Mouse (Mus musculus) heart, postnatal 4 days (tissue): ENCODE measurements at regions not wholly inside any gene's neighbourhood (a gene's known extent, or its start where the extent isn't known, plus 50 kb on each side); places are given as distances from the start of the nearest gene placed in this dataset.
A peak's percentile ranks its signal among the peaks of the same experiment; 100 is the strongest.

Source experiments
- DNase-seq: peaks from one replicate; pipeline ENCODE4 v3.0.0; 2021

- DNase-seq, result no peak
Measured at GRCm38 (mm10) chr9:99800076-99800475, 75.9 kb downstream of the Sox14 start.

GRCm38 (mm10) chr9:99799387-99800021, 76.5 kb downstream of the Sox14 start:
- DNase-seq, result peak; percentile 4

DNA sequence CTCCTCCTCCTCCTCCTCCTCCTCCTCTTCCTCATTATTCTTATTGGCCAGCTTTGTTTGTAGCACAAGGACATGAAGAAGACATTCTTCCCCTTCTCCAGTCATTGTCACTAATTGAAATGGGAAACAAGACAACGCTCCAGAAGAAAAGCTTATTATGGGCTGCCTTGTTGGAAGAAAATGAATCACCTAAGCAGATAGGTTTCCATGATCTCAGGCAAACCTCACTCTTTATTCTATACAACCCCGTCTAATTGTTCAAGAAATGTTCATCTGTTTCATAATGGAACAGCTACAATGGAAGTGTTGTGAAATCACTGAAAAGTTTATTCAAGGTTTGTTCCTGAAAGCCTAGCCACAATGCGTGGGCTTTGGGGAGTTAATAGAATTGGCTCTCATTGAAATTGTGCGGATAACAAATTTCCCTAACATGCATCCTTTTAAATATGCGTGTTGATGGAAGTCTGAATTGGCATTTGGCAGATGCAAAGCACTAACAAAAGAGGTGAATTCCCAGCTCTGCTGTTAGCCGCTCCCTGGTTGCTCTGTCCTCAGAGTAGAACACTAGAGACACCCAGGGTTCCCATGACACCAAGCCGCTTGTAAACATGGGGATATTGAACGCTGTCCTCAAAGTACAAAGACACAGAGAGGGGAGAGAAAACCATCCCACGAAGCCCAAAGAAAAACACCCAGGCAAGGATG, 78.8 kb downstream of the Sox14 start:
- no peak for DNase-seq

DNA sequence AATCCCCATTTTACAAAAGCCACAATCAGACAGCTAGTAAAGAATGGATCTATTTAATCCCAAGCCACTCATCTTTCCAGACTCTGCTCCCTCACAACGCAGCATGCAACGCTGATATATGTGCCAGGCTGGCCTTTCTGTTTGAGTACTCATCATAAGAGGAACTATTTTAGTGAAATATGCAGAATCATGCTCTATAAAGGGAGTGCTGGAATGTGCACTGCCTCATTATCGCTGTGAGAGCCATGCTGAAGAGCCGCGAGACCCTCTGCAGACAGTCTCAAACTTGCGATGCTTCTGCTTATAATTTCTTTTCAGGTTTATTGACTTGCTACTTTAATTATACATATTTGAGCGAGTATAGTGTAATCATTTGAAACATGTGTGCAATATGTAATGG, 75.6 kb upstream of the Cldn18 start:
- no peak for DNase-seq

GRCm38 (mm10) chr9:99786864-99787263, 69.8 kb upstream of the Cldn18 start:
- DNase-seq, result no peak

DNA sequence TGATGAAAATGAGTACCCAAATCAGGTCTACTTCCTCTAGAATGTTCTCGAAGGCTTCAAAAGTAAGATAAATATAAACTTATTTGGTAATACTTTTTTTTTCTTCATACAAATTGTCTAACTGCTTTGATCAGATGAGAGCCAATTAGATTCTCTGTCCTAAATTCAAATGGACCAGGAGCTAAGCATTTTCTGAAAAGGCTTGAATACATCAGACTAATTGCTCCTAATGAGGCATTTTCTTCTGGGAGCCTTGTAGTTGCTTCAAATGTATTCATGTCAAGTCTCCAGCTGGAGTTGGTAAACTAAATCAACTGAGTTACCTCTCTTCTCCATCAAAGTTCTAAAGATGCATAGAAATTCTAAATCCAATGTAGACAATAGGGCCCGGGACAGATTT, 66.1 kb upstream of the Cldn18 start:
- no peak for DNase-seq

GRCm38 (mm10) chr9:99782364-99783119, 65.5 kb upstream of the Cldn18 start:
- DNase-seq, result no peak

DNA sequence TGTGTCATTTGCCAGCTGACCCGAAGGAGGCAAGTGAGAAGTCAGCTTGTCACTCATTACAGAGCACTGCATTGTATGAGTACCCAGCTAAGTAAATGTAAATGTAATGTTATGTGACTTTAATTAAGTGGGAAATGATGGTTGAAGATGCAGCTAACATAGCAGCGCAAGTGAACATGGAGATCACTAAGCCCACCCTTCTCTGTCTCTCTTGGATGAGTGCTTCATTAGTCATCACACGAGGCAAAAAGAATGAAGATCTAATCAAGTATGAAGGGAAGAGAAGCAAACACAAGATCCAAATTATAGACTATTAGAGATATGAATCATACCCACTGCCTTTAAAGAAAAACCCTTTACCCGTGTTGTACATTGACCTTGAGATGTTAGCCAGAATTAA, 61.8 kb upstream of the Cldn18 start:
- DNase-seq, result no peak

- no peak for DNase-seq
Measured at GRCm38 (mm10) chr9:99770696-99771095, 53.6 kb upstream of the Cldn18 start.
